Mouse (Mus musculus) hindbrain, embryonic 11.5 days (tissue): ENCODE measurements around the gene Nln. TPM values are rescaled to one million over a fixed set of nuclear protein-coding genes. Genes with fewer than 3 reads are reported as not detected.

Source experiments
- ATAC-seq: fragments of 200-750 bp; cut with Nextera tagmentation; 2 replicates; pipeline ENCODE4 v1.8.0; 2017; ENCODE audit warnings: mild to moderate bottlenecking, moderate TSS enrichment, moderate library complexity; ENCODE audit not compliant: low FRiP score
- DNase-seq: peaks from one replicate; pipeline ENCODE4 v3.0.0-alpha.2; 2015; ENCODE audit warnings: low spot score
- H3K27ac ChIP-seq: fragments of 300-500 bp; sonication (generic); 2 replicates; pipeline ENCODE4 v1.5.1; 2014; ENCODE audit warnings: mild to moderate bottlenecking, low read depth, low read length
- H3K27me3 ChIP-seq: fragments of 300-500 bp; sonication (generic); 2 replicates; pipeline ENCODE4 v1.6.1; 2014; ENCODE audit warnings: mild to moderate bottlenecking, low read length, moderate library complexity, mixed read lengths; ENCODE audit not compliant: control insufficient read depth, insufficient read depth
- H3K36me3 ChIP-seq: fragments of 300-500 bp; sonication (generic); 2 replicates; pipeline ENCODE4 v1.6.1; 2014; ENCODE audit warnings: mild to moderate bottlenecking, low read length, moderate library complexity, mixed read lengths; ENCODE audit not compliant: control insufficient read depth, insufficient read depth
- H3K4me1 ChIP-seq: fragments of 300-500 bp; sonication (generic); replicated peaks from 2 replicates; pipeline ENCODE4 v1.6.1; 2014; ENCODE audit warnings: low read length, mixed read lengths; ENCODE audit not compliant: control insufficient read depth, insufficient read depth
- H3K4me2 ChIP-seq: fragments of 300-500 bp; sonication (generic); replicated peaks from 2 replicates; pipeline ENCODE4 v1.6.1; 2014; ENCODE audit warnings: mild to moderate bottlenecking, low read depth, low read length
- H3K4me3 ChIP-seq: fragments of 300-500 bp; sonication (generic); 2 replicates; pipeline ENCODE4 v1.5.1; 2014; ENCODE audit warnings: low read depth, low read length
- H3K9ac ChIP-seq: fragments of 300-500 bp; sonication (generic); 2 replicates; pipeline ENCODE4 v1.6.1; 2014; ENCODE audit warnings: low read depth, low read length
- H3K9me3 ChIP-seq: fragments of 300-500 bp; sonication (generic); 2 replicates; pipeline ENCODE4 v1.6.1; 2016; ENCODE audit warnings: low read length; ENCODE audit not compliant: control insufficient read depth
- WGBS: fragments of 180-500 bp; shearing (Covaris S2); extraction: QIAGEN DNeasy Blood & Tissue Kit; methylation state at CpG from one replicate; pipeline ENCODE4 v1.1.7; 2014; 5-methylcytosine and 5-hydroxymethylcytosine counted together
- polyA plus RNA-seq: library from polyadenylated mRNA; unstranded; fragments of >200 nt; fragmentation: Nextera tagmentation; extraction: Ambion mirVana; gene quantifications from 2 replicates; pipeline ENCODE4 v1.2.1, GENCODE M21; 2014

Gene Nln
- polyA plus RNA-seq, 1 experiment from 2014 or later, result 22.8 TPM

- no peaks in the 10 kb centered on the region for H3K36me3 ChIP-seq
- ATAC-seq, result no peak
Measured at GRCm38 (mm10) chr13:104034854-104035253, 74.6 kb downstream of the Nln start.

GRCm38 (mm10) chr13:104032620-104033133, 76.7 kb downstream of the Nln start:
- Histone ChIP-seq H3K27me3 (no peaks in the 10 kb centered on the region), H3K36me3 (no peaks in the 10 kb centered on the region), H3K4me2 (no peak overlapping the region), H3K4me1 (no peaks in the 10 kb centered on the region), H3K9ac (no peak overlapping the region), H3K4me3 (no peak overlapping the region), H3K27ac (no peak overlapping the region), H3K9me3 (no peaks in the 10 kb centered on the region)
- ATAC-seq, result no peak
- 62% methylated on average over 3 of the region's 3 CpGs for WGBS
- DNase-seq, result peak; percentile 20

More at GRCm38 (mm10) chr13:104034854-104035253, 74.6 kb downstream of the Nln start:
- Histone ChIP-seq H3K4me3 (no peak overlapping the region), H3K9me3 (no peaks in the 10 kb centered on the region), H3K27ac (no peak overlapping the region), H3K9ac (no peak overlapping the region), H3K4me1 (no peaks in the 10 kb centered on the region), H3K27me3 (no peaks in the 10 kb centered on the region), H3K4me2 (no peak overlapping the region)
- WGBS, result 71% methylated on average over 6 of the region's 6 CpGs
- no peak for DNase-seq

GRCm38 (mm10) chr13:104031821-104032331, 77.5 kb downstream of the Nln start:
- DNase-seq, result peak; percentile 18
- no peak overlapping the region; the same call in 1 of the 2 replicates for H3K27ac ChIP-seq
- H3K36me3 ChIP-seq, result no peaks in the 10 kb centered on the region
- H3K4me2 ChIP-seq, result no peak overlapping the region
- no peaks in the 10 kb centered on the region for H3K9me3 ChIP-seq
- no peak overlapping the region for H3K9ac ChIP-seq
- no peaks in the 10 kb centered on the region for H3K4me1 ChIP-seq
- H3K4me3 ChIP-seq, result no peak overlapping the region
- 57% methylated on average over 12 of the region's 12 CpGs for WGBS
- H3K27me3 ChIP-seq, result no peaks in the 10 kb centered on the region
- ATAC-seq, result peak; percentile 67

GRCm38 (mm10) chr13:104030956-104031355, 78.5 kb downstream of the Nln start:
- Histone ChIP-seq H3K9me3 (no peaks in the 10 kb centered on the region), H3K27ac (no peak overlapping the region), H3K9ac (no peak overlapping the region), H3K4me2 (no peak overlapping the region), H3K36me3 (no peaks in the 10 kb centered on the region), H3K4me3 (no peak overlapping the region), H3K4me1 (no peaks in the 10 kb centered on the region), H3K27me3 (no peaks in the 10 kb centered on the region)
- DNase-seq (no peak), ATAC-seq (no peak)
- WGBS, result 76% methylated on average over 4 of the region's 4 CpGs

GRCm38 (mm10) chr13:104029511-104029910, 79.9 kb downstream of the Nln start:
- Histone ChIP-seq H3K27me3 (no peaks in the 10 kb centered on the region; the same call in 1 of the 2 replicates), H3K9ac (no peak overlapping the region), H3K27ac (no peak overlapping the region), H3K4me1 (no peaks in the 10 kb centered on the region), H3K4me3 (no peak overlapping the region), H3K36me3 (no peaks in the 10 kb centered on the region), H3K9me3 (no peaks in the 10 kb centered on the region), H3K4me2 (no peak overlapping the region)
- no peak for ATAC-seq
- DNase-seq, result no peak

GRCm38 (mm10) chr13:104029089-104029488, 80.3 kb downstream of the Nln start:
- Histone ChIP-seq H3K27me3 (no peaks in the 10 kb centered on the region; the same call in 1 of the 2 replicates), H3K4me3 (no peak overlapping the region), H3K36me3 (no peaks in the 10 kb centered on the region), H3K9ac (no peak overlapping the region), H3K4me2 (no peak overlapping the region), H3K9me3 (no peaks in the 10 kb centered on the region), H3K4me1 (no peaks in the 10 kb centered on the region), H3K27ac (no peak overlapping the region)
- 93% methylated on average over 5 of the region's 5 CpGs for WGBS
- no peak for DNase-seq
- no peak for ATAC-seq

GRCm38 (mm10) chr13:104026525-104026924, 82.9 kb downstream of the Nln start:
- DNase-seq (no peak), ATAC-seq (no peak)
- Histone ChIP-seq H3K36me3 (no peaks in the 10 kb centered on the region), H3K27me3 (peaks cover 4% of the 10 kb centered on the region), H3K9me3 (no peaks in the 10 kb centered on the region), H3K9ac (no peak overlapping the region), H3K27ac (no peak overlapping the region), H3K4me1 (no peaks in the 10 kb centered on the region; the same call in 1 of the 2 replicates), H3K4me2 (no peak overlapping the region), H3K4me3 (no peak overlapping the region)
- 93% methylated on average over 3 of the region's 3 CpGs for WGBS

GRCm38 (mm10) chr13:104025710-104025995, 83.8 kb downstream of the Nln start:
- Histone ChIP-seq H3K27me3 (peaks cover 4% of the 10 kb centered on the region), H3K4me1 (no peaks in the 10 kb centered on the region; the same call in 1 of the 2 replicates), H3K4me3 (no peak overlapping the region), H3K36me3 (no peaks in the 10 kb centered on the region), H3K4me2 (no peak overlapping the region), H3K9me3 (no peaks in the 10 kb centered on the region), H3K9ac (no peak overlapping the region), H3K27ac (no peak overlapping the region)
- ATAC-seq, result no peak
- 75% methylated on average over 6 of the region's 6 CpGs for WGBS
- no peak for DNase-seq

- no peak overlapping the region for H3K27ac ChIP-seq
- no peak for DNase-seq
Measured at GRCm38 (mm10) chr13:104024856-104025709, 84.3 kb downstream of the Nln start.

More at GRCm38 (mm10) chr13:104024856-104025709, 84.3 kb downstream of the Nln start:
- no peak overlapping the region for H3K9ac ChIP-seq
- no peak overlapping the region for H3K4me2 ChIP-seq
- peaks cover 4% of the 10 kb centered on the region for H3K27me3 ChIP-seq
- H3K4me3 ChIP-seq, result no peak overlapping the region
- WGBS, result 64% methylated on average over 18 of the region's 18 CpGs
- no peaks in the 10 kb centered on the region for H3K36me3 ChIP-seq
- no peaks in the 10 kb centered on the region for H3K9me3 ChIP-seq
- H3K4me1 ChIP-seq, result no peaks in the 10 kb centered on the region; the same call in 1 of the 2 replicates
- no peak for ATAC-seq
